Comparison of ENCODE assay signal across 8 mouse cellular contexts in the genomic region with DNA sequence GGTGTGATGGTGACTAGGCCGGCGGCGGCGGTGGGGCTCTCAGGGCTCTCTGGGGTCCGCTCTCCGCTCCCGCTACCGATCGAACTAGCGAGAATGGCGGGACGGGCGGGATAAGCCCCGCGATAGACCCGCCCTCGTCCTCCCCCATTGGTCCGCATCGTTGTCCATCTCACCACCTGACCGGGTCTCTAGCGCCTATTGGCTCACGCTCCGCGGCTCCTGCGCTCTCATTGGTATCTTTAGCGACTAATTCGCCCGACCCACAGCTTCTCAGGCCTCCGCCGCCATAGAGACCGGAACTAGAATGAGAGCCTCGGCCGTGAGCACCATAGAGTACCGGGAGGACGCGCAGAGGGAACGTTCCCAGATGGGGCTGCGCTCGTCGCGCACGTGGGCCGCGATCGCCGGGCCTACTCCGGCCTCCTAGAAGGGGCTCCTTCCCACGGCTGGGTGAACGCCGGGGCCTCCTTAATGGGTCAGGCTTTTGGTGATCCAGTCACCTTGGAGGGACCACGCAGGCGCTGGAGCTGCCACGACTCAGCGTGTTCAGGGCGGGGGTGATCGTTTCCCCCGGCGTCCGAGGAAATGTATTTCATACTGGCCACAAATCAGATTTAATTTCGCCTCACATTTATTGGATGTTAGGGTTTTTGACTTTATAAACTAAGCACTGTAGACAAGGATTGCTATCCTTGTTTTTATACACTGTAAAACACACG. TPM values are rescaled to one million over a fixed set of nuclear protein-coding genes. Genes with fewer than 3 reads are reported as not detected.
A peak's percentile ranks its signal among the peaks of the same experiment; 100 is the strongest.
DNase-seq lines count a peak whose midpoint lies in the region; ATAC-seq lines count a peak whose summit lies in the region.

A gene (minus strand): TSS at position 190 of the 719 bp plus-strand sequence.

- ATAC-seq in megakaryocyte progenitor cell, adult 5-6 weeks (replicated peaks; ENCODE audit: poor library complexity), result peak; percentile 92

- DNase-seq in adipocyte (ENCODE audit: low spot score), result peak; percentile 99
- DNase-seq in embryo, embryonic 10 days (ENCODE audit: low spot score), result peak; percentile 98
- DNase-seq in gastrocnemius, postnatal 10 days, result peak; percentile 100
- peak; percentile 99 for DNase-seq in induced T-regulatory cell, adult 2 months (ENCODE audit: low read depth)
- DNase-seq in left cerebral cortex, adult 9 months (ENCODE audit: low spot score in 2 of 2), result peak; percentile 99 to 100
- peak; percentile 100 for DNase-seq in right cerebral cortex, postnatal 14 days
- peak; percentile 100 for DNase-seq in urinary bladder, postnatal 36 days (ENCODE audit: low spot score in 2 of 2)

RNA-seq across cellular contexts. Expression of the gene that starts here (rescaled TPM):
- total RNA-seq in gastrocnemius, postnatal 10 days (2021), result 100 to 1,000 TPM; 547 to 553 TPM
- 1,533 and 1,599 TPM in 2 replicates for total RNA-seq in megakaryocyte progenitor cell, adult 5-6 weeks (2015)
- total RNA-seq in megakaryocyte progenitor cell, adult 5-6 weeks (2017), result 1,470 and 1,694 TPM in 2 replicates

Comparison
In these comparisons a context has a peak if more than half of its experiments do, and no peak if none do; other contexts are left out.
1. Peak in every context shown above with its lines: DNase-seq and ATAC-seq.